Mouse (Mus musculus): ENCODE results near the gene Hoxb4.

Gene Hoxb4

DNA sequence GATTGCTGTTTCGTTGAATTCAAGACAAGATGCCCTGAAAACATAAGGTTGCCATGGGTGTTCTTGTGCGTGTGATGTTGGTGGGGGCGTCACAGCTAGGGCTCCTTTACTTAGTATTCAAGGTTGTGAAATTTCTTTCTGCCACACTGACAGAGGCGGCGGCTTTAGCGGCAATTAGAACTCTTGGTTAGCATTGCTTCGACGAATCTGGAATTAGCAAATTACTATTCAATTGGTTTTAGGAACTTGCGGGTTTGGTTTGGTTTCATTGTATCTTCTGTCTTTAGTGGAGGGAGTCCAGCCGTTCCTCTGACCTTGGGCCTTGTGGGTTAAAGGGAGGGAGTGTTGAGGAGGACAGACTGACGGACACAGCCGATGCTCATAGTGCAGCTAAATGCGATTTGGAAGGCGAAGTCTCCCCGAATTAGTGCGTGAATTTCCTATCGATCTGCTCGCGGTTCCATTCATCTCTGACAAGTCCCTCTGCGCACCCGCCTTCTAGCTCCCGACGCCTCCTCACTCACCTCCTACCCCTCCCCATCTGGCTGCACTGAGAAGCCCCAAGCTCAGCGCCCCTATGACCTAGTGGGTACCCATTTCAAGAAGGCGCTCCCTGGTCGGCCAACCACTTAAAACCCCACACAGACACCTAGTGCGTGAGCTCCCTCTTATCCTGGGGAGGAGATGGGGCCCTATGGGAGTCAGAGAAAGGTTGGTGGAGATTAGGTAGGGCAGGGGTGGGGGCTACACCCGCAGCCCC lies at the start of gene Hoxb4:
Gene Hoxb4 (plus strand): TSS at position 660 of the 760 bp plus-strand sequence.
- no peak for DNase-seq (ENCODE audit: low spot score in 2 of 2)

GRCm38 (mm10) chr11:96269869-96270268 lies 48.2 kb upstream of the Hoxb4 start:
- no peak for DNase-seq (ENCODE audit: low spot score in 2 of 2)

DNA sequence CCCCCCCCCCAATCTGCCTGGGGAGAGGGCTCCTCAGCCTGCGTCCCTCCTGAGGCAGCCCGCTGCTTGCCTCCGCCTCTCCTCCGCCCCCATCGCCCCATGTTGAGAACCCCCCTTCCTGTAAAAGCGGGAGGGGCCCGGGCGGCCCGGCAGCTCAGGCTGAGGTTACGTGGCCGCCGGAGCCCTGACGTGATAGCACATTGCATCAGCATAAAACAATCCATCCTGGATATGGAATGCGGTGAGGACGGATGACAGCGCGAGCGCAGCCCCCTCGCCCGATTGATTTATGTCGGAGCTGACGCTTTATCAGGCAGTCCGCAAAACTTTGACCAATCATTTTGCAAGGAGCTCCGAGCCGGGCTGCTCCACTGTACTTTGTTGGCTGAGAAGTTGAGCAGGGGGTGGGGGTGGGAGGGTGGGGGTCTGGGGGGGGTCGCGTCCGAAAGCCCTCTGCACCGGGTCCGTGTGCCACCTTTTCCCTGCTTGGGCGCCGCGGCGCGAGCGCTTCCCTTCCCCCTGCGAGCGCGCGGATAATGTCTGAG lies 47.0 kb upstream of the Hoxb4 start, which contains the start of gene Hoxb9:
Gene Hoxb9 (plus strand): TSS at position 462 of the 545 bp plus-strand sequence.
- no peak for DNase-seq (ENCODE audit: low spot score in 2 of 2)

GRCm38 (mm10) chr11:96271541-96272011 lies 46.5 kb upstream of the Hoxb4 start:
- no peak for DNase-seq (ENCODE audit: low spot score in 2 of 2)

DNA sequence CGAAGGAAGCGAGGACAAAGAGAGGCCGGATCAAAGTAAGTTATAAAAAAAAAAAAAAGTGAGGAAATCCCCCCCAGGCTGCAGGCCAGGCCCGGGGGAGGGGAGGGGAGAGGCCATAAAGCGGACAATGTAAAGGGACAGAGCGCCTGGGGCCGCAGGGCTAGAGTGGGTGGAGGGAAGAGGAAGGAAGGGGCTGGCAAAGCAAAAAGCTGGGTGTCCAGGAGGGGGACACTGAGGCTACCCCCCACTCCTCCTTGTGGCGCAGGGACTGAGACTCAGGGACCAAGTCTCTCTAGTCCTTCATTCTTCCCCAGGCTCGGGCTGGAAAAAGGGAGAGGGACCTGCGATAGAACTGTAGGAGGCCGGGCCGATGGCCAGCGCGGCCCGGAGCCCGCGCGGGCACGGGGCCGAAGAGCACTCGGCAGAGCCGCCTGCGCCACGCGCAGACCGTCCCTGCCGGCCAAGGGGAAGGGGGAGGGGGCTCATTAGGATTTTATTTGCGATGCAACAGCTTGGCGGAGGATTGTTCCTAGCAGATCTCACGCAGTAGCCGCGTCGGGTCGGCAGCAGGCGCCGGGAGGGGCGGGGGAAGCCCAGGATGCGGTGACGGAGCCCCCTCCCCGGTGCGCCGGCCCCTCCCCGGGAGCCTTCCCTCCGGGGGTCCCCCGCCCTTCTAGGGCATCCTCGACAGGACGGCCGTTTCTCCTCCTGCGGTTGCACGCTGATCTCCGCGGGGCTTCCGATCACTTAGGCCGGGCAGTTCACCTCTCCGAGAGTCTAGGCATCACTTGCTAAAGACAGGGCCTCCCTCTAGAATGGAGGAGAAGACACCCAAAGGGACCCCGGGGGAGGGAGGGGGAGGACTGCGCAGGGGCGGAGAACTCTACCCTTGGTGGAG lies 45.8 kb upstream of the Hoxb4 start:
- no peak for DNase-seq (ENCODE audit: low spot score in 2 of 2)

DNA sequence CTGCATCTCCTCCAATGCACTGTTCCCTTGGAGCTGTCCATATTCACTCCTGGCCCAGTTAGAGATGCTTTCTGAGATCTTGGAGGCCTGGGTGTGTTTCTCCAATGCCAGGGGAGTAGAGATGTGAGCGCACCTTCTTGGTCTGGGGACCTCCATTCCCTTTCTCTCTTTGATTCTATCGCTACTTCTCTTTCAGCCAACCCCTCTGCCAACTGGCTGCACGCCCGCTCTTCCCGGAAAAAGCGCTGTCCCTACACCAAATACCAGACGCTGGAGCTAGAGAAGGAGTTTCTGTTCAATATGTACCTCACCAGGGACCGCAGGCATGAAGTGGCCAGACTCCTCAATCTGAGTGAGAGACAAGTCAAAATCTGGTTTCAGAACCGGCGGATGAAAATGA lies 43.6 kb upstream of the Hoxb4 start:
- DNase-seq (ENCODE audit: low spot score in 2 of 2) = no peak

GRCm38 (mm10) chr11:96275896-96276295 lies 42.2 kb upstream of the Hoxb4 start:
- DNase-seq (ENCODE audit: low spot score in 2 of 2) = no peak

GRCm38 (mm10) chr11:96277151-96278044 lies 40.7 kb upstream of the Hoxb4 start:
- no peak for DNase-seq (ENCODE audit: low spot score in 2 of 2)

- DNase-seq (ENCODE audit: low spot score in 2 of 2) = no peak
Measured at GRCm38 (mm10) chr11:96278324-96278723, 39.7 kb upstream of the Hoxb4 start.

DNA sequence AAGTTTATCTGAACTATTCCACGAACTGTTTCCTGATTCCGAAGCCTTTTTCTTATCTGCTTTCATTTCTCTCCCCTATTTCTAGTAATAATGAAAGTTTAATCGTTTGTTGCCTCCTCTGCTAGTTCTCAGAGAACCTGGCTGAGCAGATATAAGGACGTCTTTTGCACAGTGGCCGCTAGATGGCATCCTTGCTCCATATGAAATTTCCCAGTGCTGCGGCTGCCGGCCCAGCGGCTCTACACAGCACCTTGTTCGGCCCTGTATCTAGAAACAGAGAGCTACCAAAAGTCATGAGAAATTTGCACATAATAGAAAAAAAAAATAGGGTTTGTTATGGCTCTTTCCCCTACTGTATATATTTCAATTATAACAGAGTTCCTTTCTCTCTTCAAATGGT lies 39.3 kb upstream of the Hoxb4 start:
- peak; percentile 78 to 87 for DNase-seq (ENCODE audit: low spot score in 2 of 2)

GRCm38 (mm10) chr11:96279421-96280233 lies 38.4 kb upstream of the Hoxb4 start:
- DNase-seq (ENCODE audit: low spot score in 2 of 2) = no peak

- DNase-seq (ENCODE audit: low spot score in 2 of 2) = no peak
Measured at GRCm38 (mm10) chr11:96280399-96281378, 37.4 kb upstream of the Hoxb4 start.

- no peak for DNase-seq (ENCODE audit: low spot score in 2 of 2)
Measured at GRCm38 (mm10) chr11:96281396-96281795, 36.7 kb upstream of the Hoxb4 start.

GRCm38 (mm10) chr11:96281855-96282570 lies 36.1 kb upstream of the Hoxb4 start, which contains the start of gene Hoxb8:
Gene Hoxb8, plus strand, starts transcription at chr11:96281905.
- DNase-seq (ENCODE audit: low spot score in 2 of 2) = no peak

GRCm38 (mm10) chr11:96282795-96283430 lies 35.2 kb upstream of the Hoxb4 start:
- DNase-seq (ENCODE audit: low spot score in 2 of 2) = no peak

- DNase-seq (ENCODE audit: low spot score in 2 of 2) = no peak
Measured at GRCm38 (mm10) chr11:96284041-96284749, 33.9 kb upstream of the Hoxb4 start.
